Mouse (Mus musculus) heart, embryonic 11.5 days (tissue): Measurements from ENCODE around the gene Mfsd6. TPM values are rescaled to one million over a fixed set of nuclear protein-coding genes. Genes with fewer than 3 reads are reported as not detected.

Source experiments
- ATAC-seq: fragments of 200-750 bp; cut with Nextera tagmentation; replicated peaks from 2 replicates; pipeline ENCODE4 v1.8.0; 2017; ENCODE audit warnings: moderate library complexity; ENCODE audit not compliant: insufficient number of reproducible peaks, low FRiP score, low TSS enrichment
- H3K27ac ChIP-seq: fragments of 300-500 bp; sonication (generic); 2 replicates; pipeline ENCODE4 v1.5.1; 2014; ENCODE audit warnings: mild to moderate bottlenecking, low read depth, low read length
- H3K27me3 ChIP-seq: fragments of 300-500 bp; sonication (generic); 2 replicates; pipeline ENCODE4 v1.6.1; 2014; ENCODE audit warnings: mild to moderate bottlenecking, low read length, mixed read lengths; ENCODE audit not compliant: control insufficient read depth, insufficient read depth
- H3K36me3 ChIP-seq: fragments of 300-500 bp; sonication (generic); 2 replicates; pipeline ENCODE4 v1.6.1; 2014; ENCODE audit warnings: mild to moderate bottlenecking, low read length, moderate library complexity, mixed read lengths; ENCODE audit not compliant: control insufficient read depth, insufficient read depth
- H3K4me1 ChIP-seq: fragments of 300-500 bp; sonication (generic); 2 replicates; pipeline ENCODE4 v1.6.1; 2014; ENCODE audit warnings: low read length; ENCODE audit not compliant: control insufficient read depth, insufficient read depth
- H3K4me2 ChIP-seq: fragments of 300-500 bp; sonication (generic); 2 replicates; pipeline ENCODE4 v1.6.1; 2014; ENCODE audit warnings: mild to moderate bottlenecking, moderate library complexity
- H3K4me3 ChIP-seq: fragments of 300-500 bp; sonication (generic); 2 replicates; pipeline ENCODE4 v1.5.1; 2014; ENCODE audit warnings: low read depth, low read length
- H3K9ac ChIP-seq: fragments of 300-500 bp; sonication (generic); 2 replicates; pipeline ENCODE4 v1.6.1; 2014; ENCODE audit warnings: mild to moderate bottlenecking, low read depth, low read length, moderate library complexity
- H3K9me3 ChIP-seq: fragments of 300-500 bp; sonication (generic); replicated peaks from 2 replicates; pipeline ENCODE4 v1.6.1; 2016; ENCODE audit warnings: low read length; ENCODE audit not compliant: control insufficient read depth
- WGBS: fragments of 180-500 bp; shearing (Covaris S2); extraction: QIAGEN DNeasy Blood & Tissue Kit; methylation state at CpG from one replicate; pipeline ENCODE4 v1.1.7; 2014; ENCODE audit not compliant: insufficient replicate concordance; 5-methylcytosine and 5-hydroxymethylcytosine counted together
- polyA plus RNA-seq: library from polyadenylated mRNA; unstranded; fragments of >200 nt; fragmentation: Nextera tagmentation; extraction: Ambion mirVana; gene quantifications from 2 replicates; pipeline ENCODE4 v1.2.1, GENCODE M21; 2014

The Mfsd6 gene
- polyA plus RNA-seq, result 2.3 and 4.8 TPM in 2 replicates

- H3K9ac ChIP-seq, result peak within 1 kb of the TSS; percentile 70
- no peak within 1 kb of the TSS for H3K27ac ChIP-seq
- 2% methylated on average over 40 of the region's 63 CpGs for WGBS
- ATAC-seq, result peak; percentile 31; the same call in 1 of the 2 replicates
- H3K36me3 ChIP-seq, result no peaks in the 10 kb centered on the region
- peak within 1 kb of the TSS; percentile 75 for H3K4me3 ChIP-seq
- no peaks in the 10 kb centered on the region for H3K9me3 ChIP-seq
- H3K4me1 ChIP-seq, result no peaks in the 10 kb centered on the region
- H3K4me2 ChIP-seq, result peak within 1 kb of the TSS; percentile 77
- H3K27me3 ChIP-seq, result peaks cover 5% of the 10 kb centered on the region; the same call in 1 of the 2 replicates
These were observed at the start of gene Mfsd6 for GRCm38 (mm10) chr1:52727056-52727900. TSS of gene Mfsd6 (minus strand) at chr1:52727462.

GRCm38 (mm10) chr1:52765176-52766111, 38.2 kb upstream of the Mfsd6 start:
- H3K27me3 ChIP-seq, result no peaks in the 10 kb centered on the region
- H3K4me1 ChIP-seq, result no peaks in the 10 kb centered on the region
- WGBS, result 67% methylated on average over 7 of the region's 7 CpGs
- no peak overlapping the region for H3K4me2 ChIP-seq
- no peaks in the 10 kb centered on the region for H3K9me3 ChIP-seq
- H3K9ac ChIP-seq, result no peak overlapping the region
- H3K4me3 ChIP-seq, result no peak overlapping the region
- no peak for ATAC-seq
- no peaks in the 10 kb centered on the region for H3K36me3 ChIP-seq
- no peak overlapping the region for H3K27ac ChIP-seq

- Histone ChIP-seq H3K27me3 (no peaks in the 10 kb centered on the region), H3K4me3 (no peak overlapping the region), H3K27ac (no peak overlapping the region), H3K4me1 (no peaks in the 10 kb centered on the region), H3K4me2 (no peak overlapping the region; the same call in 1 of the 2 replicates), H3K9me3 (no peaks in the 10 kb centered on the region), H3K9ac (no peak overlapping the region), H3K36me3 (no peaks in the 10 kb centered on the region)
- ATAC-seq, result no peak
- 60% methylated on average over 4 of the region's 4 CpGs for WGBS
These were observed 36.9 kb upstream of the Mfsd6 start for GRCm38 (mm10) chr1:52763894-52764809.

GRCm38 (mm10) chr1:52758174-52758573, 30.9 kb upstream of the Mfsd6 start:
- no peak overlapping the region for H3K4me3 ChIP-seq
- H3K9ac ChIP-seq, result no peak overlapping the region
- no peaks in the 10 kb centered on the region for H3K9me3 ChIP-seq
- H3K27ac ChIP-seq, result no peak overlapping the region
- H3K4me2 ChIP-seq, result no peak overlapping the region
- no peaks in the 10 kb centered on the region for H3K36me3 ChIP-seq
- no peaks in the 10 kb centered on the region for H3K4me1 ChIP-seq
- H3K27me3 ChIP-seq, result no peaks in the 10 kb centered on the region
- WGBS, result 75% methylated on average over 1 of the region's 1 CpGs
- ATAC-seq, result no peak

GRCm38 (mm10) chr1:52754331-52754730, 27.1 kb upstream of the Mfsd6 start:
- Histone ChIP-seq H3K4me2 (no peak overlapping the region), H3K4me1 (peaks cover 3% of the 10 kb centered on the region; the same call in 1 of the 2 replicates), H3K9me3 (no peaks in the 10 kb centered on the region), H3K27ac (no peak overlapping the region), H3K36me3 (no peaks in the 10 kb centered on the region), H3K9ac (no peak overlapping the region), H3K27me3 (no peaks in the 10 kb centered on the region), H3K4me3 (no peak overlapping the region)
- 86% methylated on average over 1 of the region's 1 CpGs for WGBS
- no peak for ATAC-seq

- Histone ChIP-seq H3K4me3 (no peak overlapping the region), H3K9me3 (no peaks in the 10 kb centered on the region), H3K27me3 (no peaks in the 10 kb centered on the region), H3K9ac (no peak overlapping the region), H3K4me2 (no peak overlapping the region), H3K36me3 (no peaks in the 10 kb centered on the region), H3K27ac (no peak overlapping the region), H3K4me1 (peaks cover 3% of the 10 kb centered on the region; the same call in 1 of the 2 replicates)
- 87% methylated on average over 2 of the region's 2 CpGs for WGBS
- no peak for ATAC-seq
These were observed 26.6 kb upstream of the Mfsd6 start for GRCm38 (mm10) chr1:52753828-52754227.

GRCm38 (mm10) chr1:52752706-52753105, 25.4 kb upstream of the Mfsd6 start:
- Histone ChIP-seq H3K27me3 (no peaks in the 10 kb centered on the region), H3K4me3 (no peak overlapping the region), H3K4me1 (peaks cover 3% of the 10 kb centered on the region; the same call in 1 of the 2 replicates), H3K36me3 (no peaks in the 10 kb centered on the region), H3K9me3 (no peaks in the 10 kb centered on the region), H3K9ac (no peak overlapping the region), H3K27ac (0 out of 2 replicates have a peak overlapping the region, but pooled peaks have one; percentile 41), H3K4me2 (no peak overlapping the region; the same call in 1 of the 2 replicates)
- 44% methylated on average over 3 of the region's 3 CpGs for WGBS
- no peak for ATAC-seq
